Mouse (Mus musculus) hindbrain, embryonic 14.5 days (tissue): ENCODE data around the gene Gpr27. TPM values are rescaled to one million over a fixed set of nuclear protein-coding genes. Genes with fewer than 3 reads are reported as not detected.
A peak's percentile ranks its signal among the peaks of the same experiment; 100 is the strongest.

Experiments
- ATAC-seq: fragments of 200-750 bp; cut with Nextera tagmentation; 2 replicates; pipeline ENCODE4 v1.8.0; 2017; ENCODE audit warnings: moderate number of reproducible peaks, mild to moderate bottlenecking, moderate TSS enrichment, moderate library complexity; ENCODE audit not compliant: low FRiP score
- DNase-seq: peaks from one replicate; pipeline ENCODE4 v3.0.0-alpha.2; 2015; ENCODE audit warnings: low spot score
- H3K27ac ChIP-seq: fragments of 300-500 bp; sonication (generic); 2 replicates; pipeline ENCODE4 v1.5.1; 2014; ENCODE audit warnings: mild to moderate bottlenecking, moderate library complexity
- H3K27me3 ChIP-seq: fragments of 300-500 bp; sonication (generic); 2 replicates; pipeline ENCODE4 v1.6.1; 2014; ENCODE audit warnings: mild to moderate bottlenecking, low read length, mixed read lengths; ENCODE audit not compliant: control insufficient read depth, insufficient read depth
- H3K36me3 ChIP-seq: fragments of 300-500 bp; sonication (generic); replicated peaks from 2 replicates; pipeline ENCODE4 v1.6.1; 2014; ENCODE audit not compliant: control insufficient read depth, insufficient read depth
- H3K4me1 ChIP-seq: fragments of 300-500 bp; sonication (generic); replicated peaks from 2 replicates; pipeline ENCODE4 v1.6.1; 2014; ENCODE audit warnings: antibody characterized with exemption, low read length, mixed read lengths; ENCODE audit not compliant: control insufficient read depth, insufficient read depth
- H3K4me2 ChIP-seq: fragments of 300-500 bp; sonication (generic); replicated peaks from 2 replicates; pipeline ENCODE4 v1.6.1; 2014; ENCODE audit warnings: mild to moderate bottlenecking, moderate library complexity
- H3K4me3 ChIP-seq: fragments of 300-500 bp; sonication (generic); replicated peaks from 2 replicates; pipeline ENCODE4 v1.5.1; 2014; ENCODE audit warnings: mild to moderate bottlenecking, low read length
- H3K9ac ChIP-seq: fragments of 300-500 bp; sonication (generic); 2 replicates; pipeline ENCODE4 v1.6.1; 2014
- H3K9me3 ChIP-seq: fragments of 300-500 bp; sonication (generic); 2 replicates; pipeline ENCODE4 v1.6.1; 2016; ENCODE audit warnings: low read length; ENCODE audit not compliant: control insufficient read depth
- WGBS: fragments of 180-500 bp; shearing (Covaris S2); extraction: QIAGEN DNeasy Blood & Tissue Kit; methylation state at CpG from one replicate; pipeline ENCODE4 v1.1.7; 2014; 5-methylcytosine and 5-hydroxymethylcytosine counted together
- polyA plus RNA-seq: library from polyadenylated mRNA; unstranded; fragments of >200 nt; fragmentation: Nextera tagmentation; extraction: Ambion mirVana; gene quantifications from 2 replicates; pipeline ENCODE4 v1.2.1, GENCODE M21; 2014

Gpr27 gene
- polyA plus RNA-seq, 1 experiment from 2014 or later, result 23.0 TPM

- H3K4me3 ChIP-seq, result no peak overlapping the region
- no peaks in the 10 kb centered on the region for H3K36me3 ChIP-seq
- no peaks in the 10 kb centered on the region for H3K9me3 ChIP-seq
- H3K9ac ChIP-seq, result no peak overlapping the region
- H3K4me1 ChIP-seq, result peaks cover 41% of the 10 kb centered on the region
- peaks cover 5% of the 10 kb centered on the region; the same call in 1 of the 2 replicates for H3K27me3 ChIP-seq
- ATAC-seq, result no peak
- 56% methylated on average over 7 of the region's 7 CpGs for WGBS
- DNase-seq, result peak; percentile 77
- no peak overlapping the region for H3K4me2 ChIP-seq
- H3K27ac ChIP-seq, result peak overlapping the region; percentile 60
These were observed 21.9 kb upstream of the Gpr27 start for GRCm38 (mm10) chr6:99670481-99671119.

GRCm38 (mm10) chr6:99671768-99672167 lies 20.7 kb upstream of the Gpr27 start:
- Histone ChIP-seq H3K4me3 (no peak overlapping the region), H3K4me2 (no peak overlapping the region), H3K36me3 (no peaks in the 10 kb centered on the region), H3K4me1 (peaks cover 35% of the 10 kb centered on the region), H3K9me3 (no peaks in the 10 kb centered on the region), H3K27me3 (0 out of 2 replicates have a peak, but pooled peaks cover 5% of the 10 kb centered on the region), H3K27ac (no peak overlapping the region), H3K9ac (no peak overlapping the region)
- DNase-seq (no peak), ATAC-seq (no peak)
- WGBS, result 68% methylated on average over 3 of the region's 3 CpGs

GRCm38 (mm10) chr6:99674482-99674881 lies 18.0 kb upstream of the Gpr27 start:
- no peak for DNase-seq
- peaks cover 12% of the 10 kb centered on the region for H3K4me1 ChIP-seq
- no peak overlapping the region for H3K9ac ChIP-seq
- no peaks in the 10 kb centered on the region for H3K9me3 ChIP-seq
- no peak overlapping the region for H3K27ac ChIP-seq
- H3K27me3 ChIP-seq, result no peaks in the 10 kb centered on the region
- H3K4me2 ChIP-seq, result no peak overlapping the region
- ATAC-seq, result no peak
- H3K36me3 ChIP-seq, result no peaks in the 10 kb centered on the region
- no peak overlapping the region for H3K4me3 ChIP-seq
- WGBS, result 71% methylated on average over 4 of the region's 4 CpGs

- Histone ChIP-seq H3K4me2 (no peak overlapping the region), H3K9me3 (no peaks in the 10 kb centered on the region), H3K4me1 (no peaks in the 10 kb centered on the region; the same call in none of the 2 replicates), H3K9ac (no peak overlapping the region), H3K27ac (no peak overlapping the region), H3K27me3 (no peaks in the 10 kb centered on the region), H3K4me3 (no peak overlapping the region), H3K36me3 (no peaks in the 10 kb centered on the region)
- ATAC-seq (no peak), DNase-seq (no peak)
- 91% methylated on average over 8 of the region's 8 CpGs for WGBS
These were observed 15.2 kb upstream of the Gpr27 start for GRCm38 (mm10) chr6:99677325-99677724.

GRCm38 (mm10) chr6:99678108-99678507 lies 14.4 kb upstream of the Gpr27 start:
- H3K36me3 ChIP-seq, result no peaks in the 10 kb centered on the region
- no peaks in the 10 kb centered on the region; the same call in none of the 2 replicates for H3K4me1 ChIP-seq
- no peak overlapping the region for H3K4me2 ChIP-seq
- 0 out of 2 replicates have a peak, but pooled peaks have one; percentile 62 for ATAC-seq
- no peaks in the 10 kb centered on the region for H3K9me3 ChIP-seq
- H3K4me3 ChIP-seq, result no peak overlapping the region
- H3K9ac ChIP-seq, result no peak overlapping the region
- 55% methylated on average over 11 of the region's 11 CpGs for WGBS
- H3K27me3 ChIP-seq, result no peaks in the 10 kb centered on the region
- no peak for DNase-seq
- peak overlapping the region; percentile 16; the same call in 1 of the 2 replicates for H3K27ac ChIP-seq

GRCm38 (mm10) chr6:99683974-99684373 lies 8.5 kb upstream of the Gpr27 start:
- ATAC-seq, result no peak
- Histone ChIP-seq H3K27me3 (0 out of 2 replicates have a peak, but pooled peaks cover 4% of the 10 kb centered on the region), H3K9me3 (0 out of 2 replicates have a peak, but pooled peaks cover 6% of the 10 kb centered on the region), H3K4me2 (no peak overlapping the region), H3K36me3 (no peaks in the 10 kb centered on the region), H3K9ac (no peak overlapping the region), H3K27ac (no peak overlapping the region), H3K4me3 (no peak overlapping the region), H3K4me1 (no peaks in the 10 kb centered on the region)
- no peak for DNase-seq
- 89% methylated on average over 5 of the region's 5 CpGs for WGBS

- ATAC-seq, result no peak
- no peak for DNase-seq
These were observed 7.6 kb upstream of the Gpr27 start for GRCm38 (mm10) chr6:99684899-99685298.

GRCm38 (mm10) chr6:99688513-99688912 lies 4.0 kb upstream of the Gpr27 start:
- DNase-seq (no peak), ATAC-seq (no peak)
- H3K27me3 ChIP-seq, result peaks cover 22% of the 10 kb centered on the region
- H3K4me1 ChIP-seq, result peaks cover 3% of the 10 kb centered on the region; the same call in 1 of the 2 replicates
- WGBS, result 83% methylated on average over 6 of the region's 6 CpGs
- no peak overlapping the region for H3K9ac ChIP-seq
- H3K9me3 ChIP-seq, result 0 out of 2 replicates have a peak, but pooled peaks cover 6% of the 10 kb centered on the region
- no peaks in the 10 kb centered on the region for H3K36me3 ChIP-seq
- H3K4me2 ChIP-seq, result no peak overlapping the region
- no peak overlapping the region for H3K27ac ChIP-seq
- H3K4me3 ChIP-seq, result no peak overlapping the region

More at GRCm38 (mm10) chr6:99684899-99685298, 7.6 kb upstream of the Gpr27 start:
- no peaks in the 10 kb centered on the region for H3K36me3 ChIP-seq
- H3K27ac ChIP-seq, result no peak overlapping the region
- H3K4me1 ChIP-seq, result no peaks in the 10 kb centered on the region
- H3K27me3 ChIP-seq, result peaks cover 10% of the 10 kb centered on the region; the same call in 1 of the 2 replicates
- no peak overlapping the region for H3K4me3 ChIP-seq
- H3K9me3 ChIP-seq, result 0 out of 2 replicates have a peak, but pooled peaks cover 6% of the 10 kb centered on the region
- no peak overlapping the region for H3K4me2 ChIP-seq
- WGBS, result 53% methylated on average over 5 of the region's 5 CpGs
- H3K9ac ChIP-seq, result no peak overlapping the region

- H3K36me3 ChIP-seq, result no peaks in the 10 kb centered on the region
- ATAC-seq (peak; percentile 49), DNase-seq (no peak)
- H3K27me3 ChIP-seq, result peaks cover 40% of the 10 kb centered on the region
- no peaks in the 10 kb centered on the region for H3K9me3 ChIP-seq
- peak overlapping the region; percentile 94 for H3K9ac ChIP-seq
- peak overlapping the region; percentile 78 for H3K4me3 ChIP-seq
- 7% methylated on average over 25 of the region's 25 CpGs for WGBS
- H3K4me1 ChIP-seq, result peaks cover 20% of the 10 kb centered on the region
- peak overlapping the region; percentile 92 for H3K4me2 ChIP-seq
- H3K27ac ChIP-seq, result peak overlapping the region; percentile 92
These were observed 743 bp upstream of the Gpr27 start for GRCm38 (mm10) chr6:99691666-99692205.
